13 mouse cellular contexts compared by ENCODE assay signal in the genomic region with DNA sequence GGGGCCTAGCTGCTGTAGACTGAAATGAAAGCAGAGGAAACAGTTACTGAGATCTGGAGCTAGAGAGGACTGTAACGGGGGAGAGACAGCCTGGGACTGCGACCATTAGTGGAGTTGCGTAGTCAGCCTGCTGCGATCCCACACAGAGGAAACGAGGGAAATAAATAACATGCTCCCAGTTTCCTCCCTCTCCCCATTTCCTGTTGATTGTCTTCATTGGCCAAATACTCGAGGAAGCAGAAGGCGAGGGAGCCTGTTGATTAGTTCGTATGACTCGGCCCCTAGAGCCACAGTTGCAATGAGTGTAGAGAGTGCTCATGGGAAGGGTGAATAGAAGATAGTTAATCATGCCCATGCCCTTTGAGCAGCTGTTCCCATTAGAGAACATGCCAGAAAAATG.
DNase-seq lines count a peak whose midpoint lies in the region; ATAC-seq lines count a peak whose summit lies in the region.
"Had no signal": no experiment of that assay in that cellular context is flagged by ENCODE, and none has a peak within 500 bp of the region (broad histone marks: within the 10 kb centered on the region; RNA-seq: fewer than 3 reads in every experiment).

No protein-coding gene starts in this region.

- no peaks in the 10 kb centered on the region for H3K36me3 ChIP-seq in lung, embryonic 16.5 days (ENCODE audit: control insufficient read depth, insufficient read depth, low read length)
- H3K36me3 ChIP-seq in hindbrain, embryonic 10.5 days = no peaks in the 10 kb centered on the region
- H3K36me3 ChIP-seq in midbrain, embryonic 10.5 days = no peaks in the 10 kb centered on the region
- H3K36me3 ChIP-seq: embryonic facial prominence, embryonic 12.5 days; forebrain, embryonic 12.5 days had no signal

- H3K4me2 ChIP-seq in lung, embryonic 16.5 days (ENCODE audit: low read depth, low read length) = no peak overlapping the region
- H3K4me2 ChIP-seq: embryonic facial prominence, embryonic 12.5 days; forebrain, embryonic 12.5 days had no signal

- H3K4me3 ChIP-seq in lung, embryonic 16.5 days (ENCODE audit: low read length) = no peak overlapping the region
- H3K4me3 ChIP-seq in hindbrain, embryonic 10.5 days = no peak overlapping the region
- no peak overlapping the region for H3K4me3 ChIP-seq in midbrain, embryonic 10.5 days
- H3K4me3 ChIP-seq: embryonic facial prominence, embryonic 12.5 days; forebrain, embryonic 12.5 days had no signal

- peaks cover 2% of the 10 kb centered on the region; the same call in 1 of the 2 replicates for H3K4me1 ChIP-seq in lung, embryonic 16.5 days (replicated peaks; ENCODE audit: control insufficient read depth, insufficient read depth, low read length)
- H3K4me1 ChIP-seq in hindbrain, embryonic 10.5 days (replicated peaks) = no peaks in the 10 kb centered on the region
- peaks cover 5% of the 10 kb centered on the region; the same call in 1 of the 2 replicates for H3K4me1 ChIP-seq in midbrain, embryonic 10.5 days
- H3K4me1 ChIP-seq: embryonic facial prominence, embryonic 12.5 days; forebrain, embryonic 12.5 days had no signal

- 47% methylated on average over 9 of the region's 9 CpGs for WGBS in lung, embryonic 16.5 days
- 86% methylated on average over 9 of the region's 9 CpGs for WGBS in hindbrain, embryonic 10.5 days
- 89% methylated on average over 9 of the region's 9 CpGs for WGBS in midbrain, embryonic 10.5 days

- DNase-seq in lung, postnatal 14 days = no peak
- peak; percentile 38 to 43 for DNase-seq in heart, postnatal 10 days
- DNase-seq in kidney, postnatal 25 days = peak; percentile 28 to 63
- peak; percentile 47 for DNase-seq in lung, postnatal 36 days
- DNase-seq in hindbrain, embryonic 10.5 days (ENCODE audit: low spot score) = no peak
- DNase-seq in midbrain, embryonic 10.5 days (ENCODE audit: low spot score) = no peak
- DNase-seq in spleen, postnatal 36 days (ENCODE audit: low spot score in 2 of 2) = no peak
- DNase-seq: cerebellum, adult 9-11 months; gastrocnemius, postnatal 10 days had no signal

- no peak overlapping the region for H3K27ac ChIP-seq in lung, embryonic 16.5 days (ENCODE audit: low read length)
- H3K27ac ChIP-seq in hindbrain, embryonic 10.5 days = no peak overlapping the region
- H3K27ac ChIP-seq in midbrain, embryonic 10.5 days (replicated peaks) = no peak overlapping the region
- H3K27ac ChIP-seq: embryonic facial prominence, embryonic 12.5 days; forebrain, embryonic 12.5 days; macrophage had no signal

- H3K9ac ChIP-seq in lung, embryonic 16.5 days (ENCODE audit: low read length) = no peak overlapping the region
- H3K9ac ChIP-seq: embryonic facial prominence, embryonic 12.5 days; forebrain, embryonic 12.5 days had no signal

- peak; percentile 72; the same call in 1 of the 2 replicates for ATAC-seq in lung, embryonic 16.5 days (ENCODE audit: low read depth)

- no peaks in the 10 kb centered on the region for H3K27me3 ChIP-seq in lung, embryonic 16.5 days (ENCODE audit: control insufficient read depth, insufficient read depth, low read depth, low read length)
- no peaks in the 10 kb centered on the region for H3K27me3 ChIP-seq in hindbrain, embryonic 10.5 days (ENCODE audit: insufficient read depth, poor library complexity, severe bottlenecking)
- no peaks in the 10 kb centered on the region for H3K27me3 ChIP-seq in midbrain, embryonic 10.5 days (ENCODE audit: low read depth, poor library complexity, severe bottlenecking)
- H3K27me3 ChIP-seq: embryonic facial prominence, embryonic 12.5 days; forebrain, embryonic 12.5 days had no signal

- intact Hi-C loops in heart, postnatal 10 days (cut with DNase I) = no loop called here

- peaks cover 8% of the 10 kb centered on the region; the same call in 1 of the 2 replicates for H3K9me3 ChIP-seq in lung, embryonic 16.5 days (ENCODE audit: control insufficient read depth, low read length)
- H3K9me3 ChIP-seq in hindbrain, embryonic 10.5 days = no peaks in the 10 kb centered on the region
- H3K9me3 ChIP-seq in midbrain, embryonic 10.5 days (replicated peaks) = no peaks in the 10 kb centered on the region; the same call in 1 of the 2 replicates
- H3K9me3 ChIP-seq: embryonic facial prominence, embryonic 12.5 days had no signal

Comparison
In these comparisons a context has a peak if more than half of its experiments do, and no peak if none do; other contexts are left out.
1. DNase-seq: peak in heart, postnatal 10 days (2 of 2), kidney, postnatal 25 days (2 of 2) and lung, postnatal 36 days (single experiment); none in lung, postnatal 14 days (single experiment), hindbrain, embryonic 10.5 days (single experiment), midbrain, embryonic 10.5 days (single experiment) and spleen, postnatal 36 days (0 of 2).